Comparison of ENCODE assay signal across 8 mouse cellular contexts in genomic region chr13:78024683-78025294, GRCm38 (mm10). TPM values are rescaled to one million over a fixed set of nuclear protein-coding genes. Genes with fewer than 3 reads are reported as not detected.
DNase-seq lines count a peak whose midpoint lies in the region; ATAC-seq and TF ChIP-seq lines count a peak whose summit lies in the region.

Gene Pou5f2, plus strand, starts transcription at chr13:78024902.

- no peak within 1 kb of the TSS for H3K4me3 ChIP-seq in heart, adult 2 months
- H3K4me3 ChIP-seq in heart, embryonic 10.5 days, result no peak within 1 kb of the TSS
- no peak within 1 kb of the TSS for H3K4me3 ChIP-seq in limb, embryonic 10.5 days
- H3K4me3 ChIP-seq in testis, adult 2 months (ENCODE audit: control insufficient read depth, low read depth, low read length), result peak within 1 kb of the TSS; percentile 91

- TF ChIP-seq POLR2A in heart, adult 2 months (IDR thresholded peaks at IDR 0.05; ENCODE audit: insufficient read depth, low read depth, low read length), result no peak
- no peak for TF ChIP-seq POLR2A in brain, embryonic 14.5 days (IDR thresholded peaks at IDR 0.05; ENCODE audit: borderline replicate concordance, extremely low read depth, insufficient read depth, insufficient read length, poor library complexity, severe bottlenecking)
- TF ChIP-seq POLR2A in testis, adult 2 months (IDR thresholded peaks at IDR 0.05; ENCODE audit: control insufficient read depth, low read depth, low read length), result peak; percentile 45; the same call in 1 of the 2 replicates

- H3K4me1 ChIP-seq in heart, adult 2 months (ENCODE audit: control insufficient read depth, insufficient read depth, low read length), result no peaks in the 10 kb centered on the region
- H3K4me1 ChIP-seq in heart, embryonic 10.5 days, result no peaks in the 10 kb centered on the region
- no peaks in the 10 kb centered on the region for H3K4me1 ChIP-seq in limb, embryonic 10.5 days
- peaks cover 17% of the 10 kb centered on the region for H3K4me1 ChIP-seq in testis, adult 2 months (ENCODE audit: control insufficient read depth, insufficient read depth, low read length)

- no peak for TF ChIP-seq EP300 in heart, adult 2 months (IDR thresholded peaks at IDR 0.05; ENCODE audit: insufficient read depth, low read depth, low read length)

- no peaks in the 10 kb centered on the region for H3K79me2 ChIP-seq in heart, adult 2 months (replicated peaks; ENCODE audit: control insufficient read depth, insufficient read depth, low read length)

- H3K27me3 ChIP-seq in heart, adult 2 months (ENCODE audit: control insufficient read depth, insufficient read depth, low read length), result no peaks in the 10 kb centered on the region
- no peaks in the 10 kb centered on the region for H3K27me3 ChIP-seq in heart, embryonic 10.5 days (ENCODE audit: insufficient read depth, poor library complexity, severe bottlenecking)
- H3K27me3 ChIP-seq in limb, embryonic 10.5 days (ENCODE audit: low read depth, poor library complexity, severe bottlenecking), result no peaks in the 10 kb centered on the region
- H3K27me3 ChIP-seq in testis, adult 2 months (ENCODE audit: control insufficient read depth, insufficient read depth, low read length), result no peaks in the 10 kb centered on the region

- no peak within 1 kb of the TSS for H3K27ac ChIP-seq in heart, adult 2 months
- H3K27ac ChIP-seq in heart, embryonic 10.5 days, result no peak within 1 kb of the TSS
- no peak within 1 kb of the TSS for H3K27ac ChIP-seq in limb, embryonic 10.5 days
- H3K27ac ChIP-seq in testis, adult 2 months (ENCODE audit: control insufficient read depth, insufficient read depth, low read depth, low read length), result peak within 1 kb of the TSS; percentile 92

- H3K36me3 ChIP-seq in heart, adult 2 months (ENCODE audit: control insufficient read depth, insufficient read depth, low read length), result no peaks in the 10 kb centered on the region
- no peaks in the 10 kb centered on the region for H3K36me3 ChIP-seq in heart, embryonic 10.5 days
- no peaks in the 10 kb centered on the region for H3K36me3 ChIP-seq in limb, embryonic 10.5 days
- no peaks in the 10 kb centered on the region for H3K36me3 ChIP-seq in testis, adult 2 months (ENCODE audit: control insufficient read depth, insufficient read depth, low read length)

- intact Hi-C loops in heart, adult 2 months (cut with DNase I), result no loop called here

- DNase-seq in heart, adult 2 months, result no peak
- no peak for DNase-seq in heart, embryonic 10.5 days (ENCODE audit: low spot score)
- DNase-seq in A20 (ENCODE audit: low read depth, low spot score), result peak; percentile 47
- no peak for DNase-seq in brain, embryonic 14.5 days (ENCODE audit: low read depth)
- DNase-seq in limb, embryonic 10.5 days (ENCODE audit: low spot score), result peak; percentile 37
- no peak for DNase-seq in layer of hippocampus, adult 18-20 months (ENCODE audit: low spot score in 2 of 2)

- 0 out of 2 replicates have a peak, but pooled peaks have one; percentile 17 for TF ChIP-seq CTCF in heart, adult 2 months (IDR thresholded peaks at IDR 0.05)
- TF ChIP-seq CTCF in brain, embryonic 14.5 days (IDR thresholded peaks at IDR 0.05; ENCODE audit: borderline replicate concordance, extremely low read depth, insufficient read depth, insufficient read length), result peak; percentile 36; the same call in 1 of the 2 replicates
- peak; percentile 61; the same call in 1 of the 2 replicates for TF ChIP-seq CTCF in testis, adult 2 months (IDR thresholded peaks at IDR 0.05; ENCODE audit: control insufficient read depth, insufficient read depth, insufficient replicate concordance, low read depth, low read length)

- WGBS in heart, adult 2 months, result 66% methylated on average over 15 of the region's 15 CpGs
- 42% methylated on average over 15 of the region's 15 CpGs for WGBS in heart, embryonic 10.5 days
- WGBS in limb, embryonic 10.5 days, result 53% methylated on average over 15 of the region's 15 CpGs

- H3K9me3 ChIP-seq in heart, embryonic 10.5 days, result no peaks in the 10 kb centered on the region
- no peaks in the 10 kb centered on the region for H3K9me3 ChIP-seq in limb, embryonic 10.5 days (replicated peaks)

- no peak for ATAC-seq in activated CD4-positive, CD25-positive, alpha-beta regulatory T cell, adult 4 months

- H3K9ac ChIP-seq in heart, adult 2 months (ENCODE audit: low read depth, low read length), result no peak within 1 kb of the TSS

RNA-seq across cellular contexts. Expression of gene Pou5f2, which starts in this region (rescaled TPM):
- under 1 TPM; 0.47 to 0.68 TPM for total RNA-seq in heart, adult 2 months (2021)
- not detected in 2 replicates for polyA plus RNA-seq in heart, adult 2 months (2012; rRNA removed)
- polyA plus RNA-seq in heart, embryonic 10.5 days (2016; fragmentation: Nextera tagmentation; extraction: Ambion mirVana), result 0.83 and 1.6 TPM in 2 replicates
- polyA plus RNA-seq in brain, embryonic 14.5 days (2012; rRNA removed), result 0.55 and 0.71 TPM in 2 replicates
- polyA plus RNA-seq in limb, embryonic 10.5 days (2016; fragmentation: Nextera tagmentation; extraction: Ambion mirVana), result 1.1 and 1.8 TPM in 2 replicates
- 31.6 and 35.5 TPM in 2 replicates for polyA plus RNA-seq in testis, adult 2 months (2012; rRNA removed)
- 1 to 10 TPM; 1.0 to 1.7 TPM for total RNA-seq in layer of hippocampus, adult 18-20 months (2021)
- 1 to 10 TPM; 4.8 to 7.8 TPM for polyA plus RNA-seq in activated CD4-positive, CD25-positive, alpha-beta regulatory T cell, adult 4 months (2017; shearing (Covaris generic))

Comparison
In these comparisons a context has a peak if more than half of its experiments do, and no peak if none do; other contexts are left out.
1. DNase-seq: peak in A20 (single experiment) and limb, embryonic 10.5 days (single experiment); none in heart, adult 2 months (0 of 2), heart, embryonic 10.5 days (single experiment), brain, embryonic 14.5 days (single experiment) and layer of hippocampus, adult 18-20 months (0 of 2).
2. Peak in every context shown above with its lines, with median percentiles within 50 percentile points of each other: CTCF ChIP-seq.